Mouse (Mus musculus) spleen, embryonic (tissue): ENCODE data around the gene I0C0044D17Rik.

Source experiments
- CTCF ChIA-PET: fragments of 350-600 bp; sonication (Branson Sonifier 250); formaldehyde crosslinking; loops from one replicate; lab custom pipeline; 2022; lab: Charles Lee

I0C0044D17Rik gene

DNA sequence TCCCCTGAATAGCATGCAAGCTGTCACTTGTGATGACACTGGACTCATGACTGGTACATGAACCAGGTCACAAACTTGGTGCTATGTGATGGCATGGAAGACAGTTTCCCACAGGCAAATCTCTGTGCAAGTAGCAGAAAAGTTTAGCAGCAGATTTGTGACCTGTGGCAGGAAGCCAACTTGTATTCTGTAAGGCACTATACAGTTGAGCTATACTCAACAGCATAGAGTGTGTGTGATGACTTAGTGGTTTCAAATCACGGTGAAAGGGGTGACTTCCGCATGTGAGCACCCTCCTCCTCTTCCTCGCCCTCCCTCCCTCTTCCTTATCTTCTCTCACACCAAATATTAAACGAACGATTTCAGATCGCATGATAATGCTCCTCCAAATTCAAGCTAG is 46.2 kb downstream of the I0C0044D17Rik start:
- CTCF ChIA-PET = no interaction called here

DNA sequence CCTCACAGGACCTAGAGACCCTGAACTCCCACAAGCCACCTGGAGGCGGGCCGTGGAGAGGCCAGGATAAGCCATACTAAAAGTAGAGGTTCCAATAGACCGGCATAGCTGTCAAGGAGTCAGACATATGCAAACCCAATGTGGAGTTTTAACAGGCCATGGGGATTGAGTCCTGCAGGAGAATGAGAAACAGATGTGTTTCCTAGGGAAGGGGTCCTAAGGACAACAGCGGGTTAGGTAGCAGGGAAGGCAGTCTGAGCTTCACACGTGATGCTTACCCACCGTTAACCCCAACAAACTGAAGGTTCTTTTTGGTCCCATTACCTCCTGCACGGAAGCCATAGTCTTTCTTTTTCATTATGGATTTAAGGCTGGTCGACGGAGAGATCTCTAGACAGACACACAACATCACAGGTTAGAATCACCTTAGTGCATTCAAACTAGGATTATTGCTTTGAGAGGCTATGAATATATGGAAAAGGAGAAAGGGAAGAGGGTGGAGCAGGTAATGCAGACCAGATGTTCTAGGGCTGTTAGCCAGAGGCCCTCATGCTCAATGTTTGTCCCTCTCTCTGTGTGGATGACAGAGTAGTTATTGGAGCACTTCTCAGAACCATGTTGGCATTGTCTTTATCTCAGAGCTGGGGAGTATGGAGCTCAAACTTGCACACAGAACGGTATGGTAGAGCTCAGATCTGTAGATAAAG is 46.8 kb downstream of the I0C0044D17Rik start:
- CTCF ChIA-PET = no interaction called here

DNA sequence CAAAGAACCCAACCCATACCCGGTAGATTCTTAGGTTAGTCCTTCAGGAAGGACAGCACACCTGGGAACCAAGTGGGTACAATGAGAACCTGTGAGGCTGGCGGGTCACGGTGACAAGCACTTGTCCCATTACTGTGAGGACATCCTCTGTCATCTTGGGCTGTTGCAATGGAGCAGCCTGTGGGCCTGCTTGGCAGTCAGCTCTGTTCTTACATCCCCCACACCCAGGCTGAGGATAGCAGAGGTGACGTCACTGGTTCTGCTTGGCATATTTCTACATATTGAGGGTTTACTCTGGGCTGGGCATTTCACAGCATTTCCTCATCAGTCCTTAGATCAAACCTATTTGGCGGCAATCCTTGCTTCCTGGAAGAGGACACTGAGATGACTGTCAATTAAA is 49.9 kb downstream of the I0C0044D17Rik start:
- CTCF ChIA-PET = no interaction called here
